Mouse (Mus musculus) midbrain, postnatal 0 days (tissue): ENCODE measurements around the gene Asns. TPM values are rescaled to one million over a fixed set of nuclear protein-coding genes. Genes with fewer than 3 reads are reported as not detected.

Experiments used
- ATAC-seq: fragments of 200-750 bp; cut with Nextera tagmentation; 2 replicates; pipeline ENCODE4 v1.8.0; 2017; ENCODE audit warnings: moderate number of reproducible peaks, mild to moderate bottlenecking, moderate TSS enrichment, moderate library complexity; ENCODE audit not compliant: low FRiP score
- DNase-seq: peaks from one replicate; pipeline ENCODE4 v3.0.0-alpha.2; 2015; ENCODE audit warnings: low spot score
- H3K27ac ChIP-seq: fragments of 300-500 bp; sonication (generic); 2 replicates; pipeline ENCODE4 v1.5.1; 2014; ENCODE audit warnings: low read depth, mild to moderate bottlenecking, low read length, mixed read lengths
- H3K27me3 ChIP-seq: fragments of 300-500 bp; sonication (generic); 2 replicates; pipeline ENCODE4 v1.6.1; 2014; ENCODE audit warnings: low read length, control low read depth, mixed read lengths; ENCODE audit not compliant: insufficient read depth
- H3K36me3 ChIP-seq: fragments of 300-500 bp; sonication (generic); 2 replicates; pipeline ENCODE4 v1.6.1; 2014; ENCODE audit warnings: low read length, control low read depth, mixed read lengths; ENCODE audit not compliant: insufficient read depth
- H3K4me1 ChIP-seq: fragments of 300-500 bp; sonication (generic); 2 replicates; pipeline ENCODE4 v1.6.1; 2014; ENCODE audit warnings: mild to moderate bottlenecking, control low read depth, antibody characterized with exemption, low read length, mixed read lengths; ENCODE audit not compliant: insufficient read depth
- H3K4me2 ChIP-seq: fragments of 300-500 bp; sonication (generic); 2 replicates; pipeline ENCODE4 v1.6.1; 2014; ENCODE audit warnings: low read depth, mild to moderate bottlenecking, low read length, mixed read lengths; ENCODE audit not compliant: poor library complexity, severe bottlenecking
- H3K4me3 ChIP-seq: fragments of 300-500 bp; sonication (generic); 2 replicates; pipeline ENCODE4 v1.5.1; 2014; ENCODE audit warnings: low read depth, mild to moderate bottlenecking, low read length, moderate library complexity
- H3K9ac ChIP-seq: fragments of 300-500 bp; sonication (generic); replicated peaks from 2 replicates; pipeline ENCODE4 v1.6.1; 2014; ENCODE audit warnings: mild to moderate bottlenecking, low read length, moderate library complexity, mixed read lengths; ENCODE audit not compliant: poor library complexity, severe bottlenecking
- H3K9me3 ChIP-seq: fragments of 300-500 bp; sonication (generic); 2 replicates; pipeline ENCODE4 v1.6.1; 2016; ENCODE audit warnings: low read length, control low read depth
- CTCF ChIP-seq: IDR thresholded peaks from 2 replicates; pipeline ENCODE4 v1.5.1; 2016; ENCODE audit warnings: antibody characterized with exemption, mild to moderate bottlenecking
- WGBS: fragments of 180-500 bp; shearing (Covaris S2); extraction: QIAGEN DNeasy Blood & Tissue Kit; methylation state at CpG from one replicate; pipeline ENCODE4 v1.1.7; 2014; 5-methylcytosine and 5-hydroxymethylcytosine counted together
- polyA plus RNA-seq: library from polyadenylated mRNA; unstranded; fragments of >200 nt; fragmentation: Nextera tagmentation; extraction: Ambion mirVana; gene quantifications from 2 replicates; pipeline ENCODE4 v1.2.1, GENCODE M21; 2015
- total RNA-seq: library from RNA; depleted of rRNA; stranded (reverse); fragments of >200 nt; gene quantifications from 2 replicates; pipeline ENCODE4 v1.2.3, GENCODE M21; 2014

Gene Asns
- total and polyA plus RNA-seq, 2 experiments from 2014 or later, result 88.7 to 132 TPM

DNA sequence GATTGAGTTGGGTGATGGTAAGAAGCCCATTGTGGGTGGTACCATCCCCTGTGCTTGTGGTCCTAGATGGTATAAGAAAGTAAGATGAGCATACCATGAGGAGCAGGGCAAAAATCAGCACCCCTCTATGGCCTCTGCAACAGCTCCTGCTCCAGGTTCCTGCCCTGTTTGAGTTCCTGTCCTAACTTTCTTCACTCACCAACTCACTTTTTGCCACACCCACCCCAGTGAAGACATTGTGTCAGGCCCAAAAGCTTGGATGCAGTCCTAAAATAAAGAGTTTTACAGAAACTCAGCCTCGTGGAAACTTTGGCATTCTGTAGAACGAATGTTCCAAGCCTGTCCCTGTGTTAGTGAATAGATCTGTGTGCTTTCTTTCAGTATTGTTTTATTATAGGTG is 36.1 kb upstream of the Asns start:
- no peak for TF ChIP-seq CTCF
- Histone ChIP-seq H3K9me3 (0 out of 2 replicates have a peak, but pooled peaks cover 3% of the 10 kb centered on the region), H3K27me3 (no peaks in the 10 kb centered on the region), H3K27ac (no peak overlapping the region), H3K4me2 (no peak overlapping the region), H3K4me1 (no peaks in the 10 kb centered on the region), H3K4me3 (no peak overlapping the region), H3K9ac (no peak overlapping the region), H3K36me3 (no peaks in the 10 kb centered on the region)
- 75% methylated on average over 2 of the region's 2 CpGs for WGBS
- no peak for DNase-seq
- no peak for ATAC-seq

DNA sequence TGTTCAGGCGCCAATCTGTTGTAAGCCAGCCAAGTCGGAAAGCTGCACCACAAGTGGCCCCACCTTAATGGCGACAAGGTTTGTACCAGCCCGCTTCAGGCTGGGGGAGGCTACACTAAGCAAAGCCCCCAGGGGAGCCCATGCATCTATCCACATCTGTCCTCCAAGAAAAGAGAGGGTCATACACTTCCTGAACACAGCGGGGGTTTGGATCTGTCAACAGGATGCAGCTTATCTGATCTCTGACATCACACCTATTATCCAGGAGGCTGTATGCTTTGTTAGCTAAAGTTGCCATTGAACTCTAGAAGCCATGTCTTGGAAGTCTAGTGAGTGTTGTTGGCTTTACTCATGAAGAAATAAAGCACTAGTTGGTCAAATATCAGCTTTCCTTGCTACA is 35.2 kb upstream of the Asns start:
- H3K4me2 ChIP-seq, result no peak overlapping the region
- H3K4me1 ChIP-seq, result no peaks in the 10 kb centered on the region
- no peak for TF ChIP-seq CTCF
- H3K9ac ChIP-seq, result no peak overlapping the region
- H3K4me3 ChIP-seq, result no peak overlapping the region
- DNase-seq (no peak), ATAC-seq (no peak)
- H3K27ac ChIP-seq, result no peak overlapping the region
- H3K27me3 ChIP-seq, result no peaks in the 10 kb centered on the region
- WGBS, result 94% methylated on average over 5 of the region's 5 CpGs
- H3K36me3 ChIP-seq, result no peaks in the 10 kb centered on the region
- 0 out of 2 replicates have a peak, but pooled peaks cover 3% of the 10 kb centered on the region for H3K9me3 ChIP-seq

DNA sequence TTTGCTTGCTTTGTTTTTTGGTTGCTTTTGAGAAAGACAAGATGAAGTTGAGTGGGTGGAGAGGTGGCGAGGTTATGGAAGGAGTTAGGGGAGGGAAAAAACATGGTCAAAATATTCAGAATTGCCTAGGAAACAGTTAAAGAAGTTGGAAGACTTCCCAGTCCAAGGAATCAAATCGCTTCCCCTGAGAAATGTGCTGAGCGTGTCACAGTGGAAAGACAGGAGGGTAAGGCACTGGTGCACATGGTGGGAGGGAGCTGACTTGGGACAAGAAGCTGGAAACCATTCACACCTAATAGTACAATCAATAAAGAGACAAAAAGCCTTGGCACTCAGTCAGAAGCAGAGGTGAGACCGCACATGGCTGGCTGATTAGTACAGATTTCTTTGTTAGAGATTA is 23.2 kb upstream of the Asns start:
- no peaks in the 10 kb centered on the region for H3K9me3 ChIP-seq
- WGBS, result 60% methylated on average over 4 of the region's 4 CpGs
- no peaks in the 10 kb centered on the region for H3K36me3 ChIP-seq
- no peak overlapping the region for H3K4me2 ChIP-seq
- TF ChIP-seq CTCF, result no peak
- no peak overlapping the region for H3K27ac ChIP-seq
- ATAC-seq (no peak), DNase-seq (no peak)
- no peaks in the 10 kb centered on the region for H3K27me3 ChIP-seq
- no peak overlapping the region for H3K9ac ChIP-seq
- no peaks in the 10 kb centered on the region for H3K4me1 ChIP-seq
- no peak overlapping the region for H3K4me3 ChIP-seq

DNA sequence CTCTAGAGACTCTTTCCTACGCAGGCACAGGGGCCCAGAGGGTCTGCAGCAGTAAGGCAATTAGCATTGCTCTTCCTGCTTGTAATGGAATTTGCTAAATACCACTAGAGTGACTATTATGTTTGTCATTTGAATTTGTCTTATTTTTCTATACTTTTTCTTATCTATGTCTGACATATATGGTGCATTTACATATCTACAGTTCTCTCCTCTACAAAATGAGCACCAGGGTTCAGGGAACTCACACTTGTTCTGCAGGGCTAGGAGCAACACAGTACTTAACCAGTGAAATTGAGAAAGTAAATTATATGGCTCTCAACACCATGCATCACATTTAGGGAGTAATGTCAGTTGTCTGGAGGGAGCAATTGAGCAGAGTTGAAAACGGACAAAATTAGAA is 21.2 kb upstream of the Asns start:
- Histone ChIP-seq H3K9me3 (no peaks in the 10 kb centered on the region), H3K27ac (no peak overlapping the region), H3K36me3 (no peaks in the 10 kb centered on the region), H3K4me2 (no peak overlapping the region), H3K9ac (no peak overlapping the region), H3K4me3 (no peak overlapping the region), H3K27me3 (no peaks in the 10 kb centered on the region), H3K4me1 (no peaks in the 10 kb centered on the region)
- 41% methylated on average over 2 of the region's 2 CpGs for WGBS
- ATAC-seq (no peak), DNase-seq (no peak)
- no peak for TF ChIP-seq CTCF

DNA sequence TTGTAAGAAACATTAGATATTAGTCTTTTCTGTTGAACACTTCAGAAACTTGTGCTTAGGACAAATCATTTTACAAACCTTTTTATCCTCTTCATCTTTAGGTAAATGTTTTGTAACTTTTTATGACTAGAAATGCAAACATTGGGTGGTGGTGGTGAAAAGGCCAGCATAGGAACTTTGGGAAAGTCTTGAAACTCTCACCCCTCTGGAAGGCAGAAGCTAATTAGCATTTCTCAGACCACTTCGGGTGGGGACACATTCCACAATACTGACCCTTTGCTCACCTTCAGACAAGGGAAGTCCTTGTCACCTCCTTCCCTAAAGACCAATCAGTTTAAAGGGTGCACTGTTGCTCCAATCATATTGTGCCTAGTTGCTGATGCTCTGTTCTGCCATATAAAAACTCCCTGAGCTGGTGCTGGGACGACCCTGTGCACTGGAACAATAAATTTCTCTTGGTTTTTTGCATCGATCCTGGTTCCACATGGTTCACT is 18.8 kb upstream of the Asns start:
- Histone ChIP-seq H3K36me3 (no peaks in the 10 kb centered on the region), H3K4me2 (no peak overlapping the region), H3K27me3 (no peaks in the 10 kb centered on the region), H3K9ac (no peak overlapping the region), H3K27ac (no peak overlapping the region), H3K4me1 (no peaks in the 10 kb centered on the region), H3K4me3 (no peak overlapping the region), H3K9me3 (no peaks in the 10 kb centered on the region)
- no peak for DNase-seq
- 70% methylated on average over 3 of the region's 3 CpGs for WGBS
- no peak for ATAC-seq
- no peak for TF ChIP-seq CTCF

DNA sequence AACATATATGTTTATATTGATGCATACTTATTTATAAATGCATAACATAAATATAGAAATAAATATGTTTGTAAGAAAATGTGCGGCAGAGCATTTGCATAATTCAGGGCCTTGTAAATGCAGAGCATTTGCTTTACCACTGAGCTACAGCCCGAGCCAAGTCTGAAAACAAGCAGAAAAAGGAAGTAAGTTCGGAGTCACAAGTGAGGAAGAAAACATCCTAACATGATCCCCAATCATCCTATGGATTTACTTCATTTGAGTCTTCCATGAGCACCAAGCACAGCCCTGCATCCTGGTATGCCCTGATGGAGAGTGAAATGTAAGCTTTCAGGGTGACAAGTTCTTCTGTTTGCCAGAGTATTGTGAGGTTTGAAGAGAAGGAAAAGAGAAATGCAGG is 15.2 kb upstream of the Asns start:
- WGBS, result 82% methylated on average over 3 of the region's 3 CpGs
- no peaks in the 10 kb centered on the region for H3K36me3 ChIP-seq
- ATAC-seq, result no peak
- no peak for TF ChIP-seq CTCF
- no peaks in the 10 kb centered on the region for H3K9me3 ChIP-seq
- H3K4me2 ChIP-seq, result no peak overlapping the region
- no peak overlapping the region for H3K4me3 ChIP-seq
- H3K9ac ChIP-seq, result no peak overlapping the region
- DNase-seq, result no peak
- no peaks in the 10 kb centered on the region for H3K27me3 ChIP-seq
- H3K4me1 ChIP-seq, result no peaks in the 10 kb centered on the region
- no peak overlapping the region for H3K27ac ChIP-seq
